Mouse (Mus musculus): ENCODE results near the gene Rbms3. TPM values are rescaled to one million over a fixed set of nuclear protein-coding genes. Genes with fewer than 3 reads are reported as not detected.

The Rbms3 gene
- total and polyA plus RNA-seq, 3 experiments: not detected

- TF ChIP-seq ETS1 (conservative IDR thresholded peaks at IDR 0.05; ENCODE audit: low read depth, low read length) (no peak), POLR2A (IDR thresholded peaks at IDR 0.05; ENCODE audit: low read depth, low read length) (no peak), TCF12 (IDR thresholded peaks at IDR 0.05; ENCODE audit: low read depth, low read length) (no peak), CHD2 (IDR thresholded peaks at IDR 0.05; ENCODE audit: low read length) (no peak), MAZ (IDR thresholded peaks at IDR 0.05; ENCODE audit: low read depth, low read length) (no peak), ZC3H11A (IDR thresholded peaks at IDR 0.05; ENCODE audit: low read depth, low read length) (no peak), KAT2A (IDR thresholded peaks at IDR 0.05; ENCODE audit: insufficient replicate concordance, low read length) (no peak), PAX5 (IDR thresholded peaks at IDR 0.05; ENCODE audit: low read length) (no peak), JUND (conservative IDR thresholded peaks at IDR 0.05; ENCODE audit: low read depth, low read length) (no peak), MAX (IDR thresholded peaks at IDR 0.05; ENCODE audit: low read length) (no peak), GABPA (IDR thresholded peaks at IDR 0.05; ENCODE audit: insufficient replicate concordance, low read depth, low read length) (no peak), UBTF (IDR thresholded peaks at IDR 0.05; ENCODE audit: low read depth, low read length) (no peak), SIN3A (IDR thresholded peaks at IDR 0.05; ENCODE audit: low read length) (no peak), ZKSCAN1 (IDR thresholded peaks at IDR 0.05; ENCODE audit: borderline replicate concordance, low read depth, low read length) (no peak), USF2 (conservative IDR thresholded peaks at IDR 0.05; ENCODE audit: low read depth, low read length) (no peak), ZNF384 (IDR thresholded peaks at IDR 0.05; ENCODE audit: low read depth, low read length) (no peak), MEF2A (IDR thresholded peaks at IDR 0.05; ENCODE audit: borderline replicate concordance, low read depth, low read length) (no peak)
- peaks cover 85% of the 10 kb centered on the region for H3K9me3 ChIP-seq (replicated peaks; ENCODE audit: low read length)
- H3K36me3 ChIP-seq (replicated peaks in 1 of 2; ENCODE audit: control insufficient read depth in 1 of 2, insufficient read depth in 1 of 2, low read length in 1 of 2): no peaks in the 10 kb centered on the region
- in situ Hi-C loops (cut with MboI; ENCODE audit: low pct_ligation_motif_present, low pct_unique_long_range_greater_than_20kb, low sequenced_read_pairs) (no loop called here), dilution Hi-C loops (cut with MboI; ENCODE audit: extremely low pct_ligation_motif_present, extremely low pct_unique_long_range_greater_than_20kb, low sequenced_read_pairs) (no loop called here)
- H3K27ac ChIP-seq (ENCODE audit: insufficient read depth, low read depth): no peak overlapping the region
- no peaks in the 10 kb centered on the region for H3K27me3 ChIP-seq (replicated peaks)
- DNase-seq (ENCODE audit: extremely low read depth): no peak
- H3K79me2 ChIP-seq (replicated peaks; ENCODE audit: control insufficient read depth, extremely low read depth, insufficient read depth, poor library complexity, severe bottlenecking): no peaks in the 10 kb centered on the region
- H3K9ac ChIP-seq (ENCODE audit: insufficient read depth, low read depth): no peak overlapping the region
- no peak overlapping the region for H3K4me2 ChIP-seq (ENCODE audit: insufficient read depth, low read depth, poor library complexity, severe bottlenecking)
- no peaks in the 10 kb centered on the region for H3K4me1 ChIP-seq (ENCODE audit: control insufficient read depth in 1 of 2, insufficient read depth in 2 of 2)
- no peak overlapping the region for H3K4me3 ChIP-seq (replicated peaks in 1 of 3; ENCODE audit: low read depth in 2 of 3, low read length in 2 of 3, poor library complexity in 1 of 3)
Measured at GRCm38 (mm10) chr9:117400262-117400671, 229.4 kb downstream of the Rbms3 start.

GRCm38 (mm10) chr9:117397071-117397470, 232.6 kb downstream of the Rbms3 start:
- dilution Hi-C loops (cut with MboI; ENCODE audit: extremely low pct_ligation_motif_present, extremely low pct_unique_long_range_greater_than_20kb, low sequenced_read_pairs): no loop called here
- no peak overlapping the region for H3K27ac ChIP-seq (ENCODE audit: insufficient read depth, low read depth)

More at GRCm38 (mm10) chr9:117397071-117397470, 232.6 kb downstream of the Rbms3 start:
- no peaks in the 10 kb centered on the region for H3K36me3 ChIP-seq (replicated peaks in 1 of 2; ENCODE audit: control insufficient read depth in 1 of 2, insufficient read depth in 1 of 2, low read length in 1 of 2)
- TF ChIP-seq MAFK (IDR thresholded peaks at IDR 0.05; ENCODE audit: insufficient replicate concordance, low read length) (no peak), CHD1 (IDR thresholded peaks at IDR 0.05; ENCODE audit: low read depth, low read length) (no peak), EP300 (IDR thresholded peaks at IDR 0.05; ENCODE audit: low read length) (no peak), POLR2AphosphoS2 (IDR thresholded peaks at IDR 0.05; ENCODE audit: low read depth, low read length) (no peak), ZC3H11A (IDR thresholded peaks at IDR 0.05; ENCODE audit: low read depth, low read length) (no peak), USF1 (IDR thresholded peaks at IDR 0.05; ENCODE audit: low read depth, low read length) (no peak), JUND (conservative IDR thresholded peaks at IDR 0.05; ENCODE audit: low read depth, low read length) (no peak), ZMIZ1 (IDR thresholded peaks at IDR 0.05; ENCODE audit: low read depth, low read length) (no peak), NRF1 (IDR thresholded peaks at IDR 0.05; ENCODE audit: low read depth, low read length) (no peak), MYC (IDR thresholded peaks at IDR 0.05; ENCODE audit: low read depth, low read length) (no peak), IRF4 (IDR thresholded peaks at IDR 0.05; ENCODE audit: low read depth, low read length) (no peak), BHLHE40 (IDR thresholded peaks at IDR 0.05; ENCODE audit: low read depth, low read length) (no peak), UBTF (IDR thresholded peaks at IDR 0.05; ENCODE audit: low read depth, low read length) (no peak), ZNF384 (IDR thresholded peaks at IDR 0.05; ENCODE audit: low read depth, low read length) (no peak)
- H3K9ac ChIP-seq (ENCODE audit: insufficient read depth, low read depth): no peak overlapping the region
- DNase-seq (ENCODE audit: extremely low read depth): no peak
- H3K4me1 ChIP-seq (ENCODE audit: control insufficient read depth in 1 of 2, insufficient read depth in 2 of 2): no peaks in the 10 kb centered on the region
- no peaks in the 10 kb centered on the region for H3K27me3 ChIP-seq (replicated peaks)
- no peak overlapping the region for H3K4me2 ChIP-seq (ENCODE audit: insufficient read depth, low read depth, poor library complexity, severe bottlenecking)
- no peak overlapping the region for H3K4me3 ChIP-seq (replicated peaks in 1 of 3; ENCODE audit: low read depth in 2 of 3, low read length in 2 of 3, poor library complexity in 1 of 3)
- in situ Hi-C loops (cut with MboI; ENCODE audit: low pct_ligation_motif_present, low pct_unique_long_range_greater_than_20kb, low sequenced_read_pairs): no loop called here
- H3K9me3 ChIP-seq (replicated peaks; ENCODE audit: low read length): peaks cover 76% of the 10 kb centered on the region
- H3K79me2 ChIP-seq (replicated peaks; ENCODE audit: control insufficient read depth, extremely low read depth, insufficient read depth, poor library complexity, severe bottlenecking): no peaks in the 10 kb centered on the region
